Mouse (Mus musculus) MEL (cell line): ENCODE data around the gene Gusb. TPM values are rescaled to one million over a fixed set of nuclear protein-coding genes. Genes with fewer than 3 reads are reported as not detected.
A peak's percentile ranks its signal among the peaks of the same experiment; 100 is the strongest.

ENCODE experiments used
- DNase-seq: peaks from one replicate; pipeline ENCODE4 v3.0.0; 2011; ENCODE audit warnings: low read depth, low spot score
- H3K27ac ChIP-seq: 2 replicates; pipeline ENCODE4 v1.5.1; 2012; ENCODE audit warnings: low read depth, mild to moderate bottlenecking, control low read depth, low read length, moderate library complexity; ENCODE audit not compliant: control insufficient read depth
- H3K27me3 ChIP-seq, 2 experiments: fragments of 150-350 bp in 1 of 2; sonication (generic) in 1 of 2; 2 replicates each; pipeline ENCODE4 v1.6.1; 2012; ENCODE audit warnings: low read length in 2 of 2, mild to moderate bottlenecking in 2 of 2, improper control_type of control experiment in 1 of 2, moderate library complexity in 1 of 2; ENCODE audit not compliant: insufficient read depth in 2 of 2, control insufficient read depth in 1 of 2
- H3K36me3 ChIP-seq, 2 experiments: 2 replicates each; pipeline ENCODE4 v1.6.1; 2012 to 2014; ENCODE audit warnings: low read length in 2 of 2, improper control_type of control experiment in 1 of 2, inconsistent platforms in 1 of 2, mild to moderate bottlenecking in 1 of 2; ENCODE audit not compliant: insufficient read depth in 2 of 2, control insufficient read depth in 1 of 2
- H3K4me1 ChIP-seq, 2 experiments: fragments of 150-350 bp in 1 of 2; sonication (generic) in 1 of 2; 2 replicates each; pipeline ENCODE4 v1.6.1; 2012; ENCODE audit warnings: low read length in 2 of 2, improper control_type of control experiment in 1 of 2, mild to moderate bottlenecking in 1 of 2; ENCODE audit not compliant: insufficient read depth in 2 of 2, control insufficient read depth in 1 of 2
- H3K4me3 ChIP-seq, 2 experiments: fragments of 150-350 bp in 1 of 2; sonication (generic) in 1 of 2; 2 replicates each; pipeline ENCODE4 v1.5.1; 2012; ENCODE audit warnings: low read depth in 2 of 2, low read length in 2 of 2, mild to moderate bottlenecking in 2 of 2, moderate library complexity in 2 of 2, control low read depth in 1 of 2, improper control_type of control experiment in 1 of 2; ENCODE audit not compliant: control insufficient read depth in 1 of 2, insufficient read depth in 1 of 2
- H3K79me2 ChIP-seq: 2 replicates; pipeline ENCODE4 v1.6.1; 2012; ENCODE audit warnings: mild to moderate bottlenecking, low read length, moderate library complexity; ENCODE audit not compliant: control insufficient read depth, poor library complexity, insufficient read depth
- H3K9ac ChIP-seq: 2 replicates; pipeline ENCODE4 v1.6.1; 2012; ENCODE audit warnings: low read depth, mild to moderate bottlenecking, control low read depth, low read length, moderate library complexity; ENCODE audit not compliant: control insufficient read depth, poor library complexity, severe bottlenecking
- H3K9me3 ChIP-seq: fragments of 150-350 bp; sonication (generic); replicated peaks from 2 replicates; pipeline ENCODE4 v1.6.1; 2012; ENCODE audit warnings: mild to moderate bottlenecking, low read length, improper control_type of control experiment, moderate library complexity; ENCODE audit not compliant: insufficient read depth
- CHD2 ChIP-seq: IDR thresholded peaks from 2 replicates; pipeline ENCODE4 v1.6.1; 2011; ENCODE audit warnings: low read length, improper control_type of control experiment
- CTCF ChIP-seq, 3 experiments: IDR thresholded peaks in 2 of 3; conservative IDR thresholded peaks in 1 of 3; 2 replicates each; pipeline ENCODE4 v1.5.1; 2011 to 2012; ENCODE audit warnings: low read length in 3 of 3, low read depth in 2 of 3, mild to moderate bottlenecking in 2 of 3, improper control_type of control experiment in 1 of 3, inconsistent platforms in 1 of 3, mixed read lengths in 1 of 3, moderate library complexity in 1 of 3; ENCODE audit not compliant: control insufficient read depth in 1 of 3, insufficient read depth in 1 of 3, poor library complexity in 1 of 3, severe bottlenecking in 1 of 3
- E2F4 ChIP-seq: IDR thresholded peaks from 2 replicates; pipeline ENCODE4 v1.6.1; 2011; ENCODE audit warnings: low read depth, low read length, improper control_type of control experiment, borderline replicate concordance
- ELF1 ChIP-seq: IDR thresholded peaks from 2 replicates; pipeline ENCODE4 v1.6.1; 2014; ENCODE audit warnings: low read depth, mild to moderate bottlenecking, inconsistent platforms, low read length, improper control_type of control experiment, moderate library complexity
- EP300 ChIP-seq, 2 experiments: IDR thresholded peaks; 2 replicates each; pipeline ENCODE4 v1.6.1; 2011; ENCODE audit warnings: improper control_type of control experiment in 2 of 2, low read length in 2 of 2, low read depth in 1 of 2, mild to moderate bottlenecking in 1 of 2
- ETS1 ChIP-seq: IDR thresholded peaks from 2 replicates; pipeline ENCODE4 v1.6.1; 2012; ENCODE audit warnings: low read depth, mild to moderate bottlenecking, inconsistent platforms, low read length, improper control_type of control experiment, moderate library complexity
- GABPA ChIP-seq: IDR thresholded peaks from 2 replicates; pipeline ENCODE4 v1.6.1; 2012; ENCODE audit warnings: low read depth, mild to moderate bottlenecking, inconsistent platforms, low read length, improper control_type of control experiment, moderate library complexity
- GATA1 ChIP-seq: IDR thresholded peaks from 2 replicates; pipeline ENCODE4 v1.6.1; 2011; ENCODE audit warnings: low read depth, low read length, improper control_type of control experiment
- HCFC1 ChIP-seq: IDR thresholded peaks from 2 replicates; pipeline ENCODE4 v1.6.1; 2012; ENCODE audit warnings: low read depth, mild to moderate bottlenecking, inconsistent platforms, low read length, improper control_type of control experiment, moderate library complexity
- KAT2A ChIP-seq: conservative IDR thresholded peaks from 2 replicates; pipeline ENCODE4 v1.6.1; 2012; ENCODE audit warnings: low read depth, low read length, improper control_type of control experiment, inconsistent platforms
- MAFK ChIP-seq: IDR thresholded peaks from 2 replicates; pipeline ENCODE4 v1.6.1; 2011; ENCODE audit warnings: low read depth, mild to moderate bottlenecking, low read length, improper control_type of control experiment, borderline replicate concordance
- MAZ ChIP-seq: IDR thresholded peaks from 2 replicates; pipeline ENCODE4 v1.6.1; 2012; ENCODE audit warnings: low read depth, mild to moderate bottlenecking, inconsistent platforms, low read length, improper control_type of control experiment
- MEF2A ChIP-seq: IDR thresholded peaks from 2 replicates; pipeline ENCODE4 v1.6.1; 2014; ENCODE audit warnings: low read depth, mild to moderate bottlenecking, inconsistent platforms, low read length, improper control_type of control experiment; ENCODE audit not compliant: poor library complexity, insufficient replicate concordance, severe bottlenecking; ENCODE audit errors: extremely low read depth
- MXI1 ChIP-seq: IDR thresholded peaks from 2 replicates; pipeline ENCODE4 v1.6.1; 2011; ENCODE audit warnings: mild to moderate bottlenecking, low read depth, low read length, improper control_type of control experiment
- MYB ChIP-seq: IDR thresholded peaks from 2 replicates; pipeline ENCODE4 v1.6.1; 2011; ENCODE audit warnings: mild to moderate bottlenecking, low read depth, low read length, improper control_type of control experiment
- MYC ChIP-seq: IDR thresholded peaks from 2 replicates; pipeline ENCODE4 v1.6.1; 2011; ENCODE audit warnings: low read depth, mild to moderate bottlenecking, low read length, improper control_type of control experiment, moderate library complexity
- POLR2A ChIP-seq, 2 experiments: IDR thresholded peaks; 2 replicates each; pipeline ENCODE4 v1.6.1; 2011 to 2012; ENCODE audit warnings: low read length in 2 of 2, mild to moderate bottlenecking in 2 of 2, control low read depth in 1 of 2, improper control_type of control experiment in 1 of 2, low read depth in 1 of 2, moderate library complexity in 1 of 2; ENCODE audit not compliant: control insufficient read depth in 1 of 2, insufficient read depth in 1 of 2, poor library complexity in 1 of 2
- SMC3 ChIP-seq: IDR thresholded peaks from 2 replicates; pipeline ENCODE4 v1.6.1; 2011; ENCODE audit warnings: low read depth, low read length, improper control_type of control experiment
- TAL1 ChIP-seq: IDR thresholded peaks from 2 replicates; pipeline ENCODE4 v1.6.1; 2012; ENCODE audit warnings: mild to moderate bottlenecking, inconsistent platforms, low read length, moderate library complexity, mixed read lengths
- TCF12 ChIP-seq: IDR thresholded peaks from 2 replicates; pipeline ENCODE4 v1.6.1; 2014; ENCODE audit warnings: low read depth, mild to moderate bottlenecking, inconsistent platforms, low read length, improper control_type of control experiment, moderate library complexity
- UBTF ChIP-seq: IDR thresholded peaks from 2 replicates; pipeline ENCODE4 v1.6.1; 2012; ENCODE audit warnings: low read depth, mild to moderate bottlenecking, inconsistent platforms, low read length, improper control_type of control experiment, moderate library complexity, borderline replicate concordance; ENCODE audit not compliant: insufficient read depth
- USF1 ChIP-seq: IDR thresholded peaks from 2 replicates; pipeline ENCODE4 v1.6.1; 2014; ENCODE audit warnings: low read depth, mild to moderate bottlenecking, inconsistent platforms, low read length, improper control_type of control experiment, moderate library complexity
- USF2 ChIP-seq, 2 experiments: IDR thresholded peaks; 2 replicates each; pipeline ENCODE4 v1.6.1; 2011 to 2012; ENCODE audit warnings: improper control_type of control experiment in 2 of 2, low read length in 2 of 2, borderline replicate concordance in 1 of 2, inconsistent platforms in 1 of 2, low read depth in 1 of 2, mild to moderate bottlenecking in 1 of 2; ENCODE audit not compliant: insufficient read depth in 1 of 2
- ZMIZ1 ChIP-seq: IDR thresholded peaks from 2 replicates; pipeline ENCODE4 v1.6.1; 2012; ENCODE audit warnings: low read depth, mild to moderate bottlenecking, inconsistent platforms, low read length, improper control_type of control experiment, moderate library complexity
- ZNF384 ChIP-seq: IDR thresholded peaks from 2 replicates; pipeline ENCODE4 v1.6.1; 2012; ENCODE audit warnings: low read depth, mild to moderate bottlenecking, inconsistent platforms, low read length, improper control_type of control experiment
- polyA plus RNA-seq, 2 experiments: library from polyadenylated mRNA; stranded (reverse) in 1 of 2; unstranded in 1 of 2; fragments of >175 nt in 1 of 2; fragments of >200 nt in 1 of 2; gene quantifications; 2 replicates each; pipeline versions ENCODE4 v1.2.1 to v1.2.4; 2012; ENCODE audit warnings: low replicate concordance in 2 of 2, low read depth in 1 of 2; ENCODE audit not compliant: insufficient read length in 2 of 2, insufficient read depth in 1 of 2, missing spikeins in 1 of 2
- total RNA-seq: library from RNA; depleted of rRNA; stranded (reverse); fragments of 300-350 nt; gene quantifications from 2 replicates; pipeline ENCODE4 v1.2.3, GENCODE M21; 2012

Gusb gene
- total and polyA plus RNA-seq, 3 experiments: 44.4 to 107 (median 54.2) TPM

DNA sequence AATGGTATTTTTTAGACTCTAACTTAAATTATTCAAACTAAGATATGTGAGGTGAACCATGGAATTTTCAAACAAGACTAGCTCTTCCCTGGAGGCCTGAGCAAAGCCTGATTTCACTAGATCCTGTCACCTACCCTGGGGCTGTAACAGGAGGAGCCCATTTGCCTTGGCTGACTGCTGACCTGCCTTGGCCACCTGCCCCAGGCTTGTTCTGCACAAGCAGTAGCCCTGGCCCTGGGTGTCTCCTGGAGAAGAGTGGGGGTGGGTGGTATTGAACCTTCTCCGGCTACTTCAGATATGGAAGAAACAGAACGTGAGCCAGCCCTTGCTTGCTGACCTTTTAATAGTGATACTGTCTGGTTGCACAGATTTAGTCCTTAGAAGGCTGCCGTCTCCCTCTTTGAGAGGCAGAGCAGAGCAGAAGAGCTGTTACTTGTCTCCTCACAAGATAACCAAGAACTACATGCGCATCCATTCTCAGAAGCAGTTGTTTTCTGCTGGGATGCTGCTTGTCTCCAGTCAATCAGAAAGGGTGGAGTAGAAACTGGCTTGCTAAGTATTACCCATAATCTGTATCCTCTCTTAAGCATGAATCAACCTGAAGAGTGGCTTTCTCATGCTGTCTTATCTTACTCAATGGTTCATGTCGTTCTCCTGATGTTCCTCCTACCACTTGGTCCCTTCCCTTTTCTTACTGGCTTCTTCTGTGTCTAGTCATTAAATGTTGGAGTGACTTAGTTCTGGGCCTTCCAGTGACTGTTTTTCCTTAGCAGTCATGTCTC, 48.2 kb downstream of the Gusb start (continued):
- TF ChIP-seq ZNF384 (no peak), CHD2 (no peak), E2F4 (no peak), EP300 (IDR thresholded peaks at IDR 0.05; ENCODE audit: low read depth in 1 of 2, low read length in 2 of 2) (peak; percentile 66 to 78), MAZ (no peak), MYC (peak; percentile 67; the same call in 1 of the 2 replicates), SMC3 (no peak; the same call in 1 of the 2 replicates), POLR2A (IDR thresholded peaks at IDR 0.05; ENCODE audit: control insufficient read depth in 1 of 2, insufficient read depth in 1 of 2, low read depth in 1 of 2, low read length in 2 of 2, poor library complexity in 1 of 2) (no peak), UBTF (no peak), MXI1 (peak; percentile 70), HCFC1 (0 out of 2 replicates have a peak, but pooled peaks have one; percentile 18), MAFK (0 out of 2 replicates have a peak, but pooled peaks have one; percentile 30)

DNA sequence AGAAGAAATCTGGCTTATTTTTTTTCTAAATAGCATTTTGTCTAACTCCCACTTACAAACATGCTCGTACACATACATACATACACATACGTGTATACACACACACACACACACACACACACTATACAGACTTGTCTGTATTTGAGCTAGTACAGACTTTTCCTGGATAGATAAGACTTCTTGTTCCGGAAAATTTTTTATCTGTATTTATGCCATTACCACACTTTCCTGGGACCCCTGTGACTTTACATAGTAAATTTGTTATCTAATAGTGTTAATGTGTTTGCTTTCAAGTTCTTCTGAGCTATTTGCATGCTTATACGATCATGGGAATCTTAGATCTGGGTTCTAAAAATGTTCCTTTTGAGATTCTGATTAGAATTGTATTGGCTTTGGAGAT, 50.7 kb downstream of the Gusb start:
- peak; percentile 38 for DNase-seq
- H3K4me3 ChIP-seq: no peak overlapping the region
- peaks cover 30% of the 10 kb centered on the region in 2 experiments for H3K4me1 ChIP-seq
- H3K27ac ChIP-seq: no peak overlapping the region
- TF ChIP-seq ZNF384 (peak; percentile 35; the same call in 1 of the 2 replicates), MYB (no peak), TAL1 (peak; percentile 25; the same call in 1 of the 2 replicates), ETS1 (peak; percentile 75), EP300 (IDR thresholded peaks at IDR 0.05; ENCODE audit: low read depth in 1 of 2, low read length in 2 of 2) (peak in 1 of 2 experiments; percentile 71; a peak in 2 of 4 replicates), ZMIZ1 (no peak), GABPA (no peak), TCF12 (peak; percentile 63; the same call in 1 of the 2 replicates), KAT2A (no peak), USF2 (IDR thresholded peaks at IDR 0.05; ENCODE audit: borderline replicate concordance in 1 of 2, insufficient read depth in 1 of 2, low read depth in 1 of 2, low read length in 2 of 2) (no peak), ELF1 (0 out of 2 replicates have a peak, but pooled peaks have one; percentile 17), GATA1 (peak; percentile 85), CTCF (IDR thresholded peaks at IDR 0.05 in 2 of 3, conservative IDR thresholded peaks at IDR 0.05 in 1 of 3; ENCODE audit: control insufficient read depth in 1 of 3, insufficient read depth in 1 of 3, low read depth in 2 of 3, low read length in 3 of 3, poor library complexity in 1 of 3, severe bottlenecking in 1 of 3) (no peak), MEF2A (no peak), USF1 (no peak)
- TF ChIP-seq, all 39 proteins: peak for 7
- Histone ChIP-seq H3K27me3 (no peaks in the 10 kb centered on the region), H3K9ac (no peak overlapping the region), H3K36me3 (peaks cover 0 to 54% of the 10 kb centered on the region in 2 experiments; a peak in 3 of 4 replicates), H3K79me2 (peaks cover 34% of the 10 kb centered on the region), H3K9me3 (no peaks in the 10 kb centered on the region)
